Mouse (Mus musculus): Measurements from ENCODE around the gene Fam189a1.

DNA sequence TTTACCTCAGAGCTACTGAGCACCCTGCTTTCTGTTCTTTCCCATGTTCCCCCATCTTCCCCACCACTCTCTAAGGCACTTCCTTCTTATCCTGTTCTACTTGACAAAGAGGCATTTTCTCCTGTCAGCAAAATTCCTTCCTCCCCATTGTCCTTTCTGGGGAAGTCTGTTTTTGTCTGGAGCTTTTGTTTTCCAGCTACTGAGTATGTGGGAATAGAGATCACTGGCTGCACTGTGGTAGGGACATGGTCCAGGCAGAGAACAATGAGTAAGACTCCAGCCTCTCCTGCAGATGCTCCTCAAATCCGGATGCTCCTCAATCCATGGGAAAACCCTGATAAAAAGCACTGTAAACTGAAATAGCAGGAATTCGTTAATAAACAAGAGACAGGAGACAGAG is 135.1 kb downstream of the Fam189a1 start:
- TF ChIP-seq GATA1 (IDR thresholded peaks at IDR 0.05; ENCODE audit: low read length) (no peak), TAL1 (IDR thresholded peaks at IDR 0.05; ENCODE audit: low read length) (no peak)
